Mouse (Mus musculus) intestine, embryonic 15.5 days (tissue): ENCODE data around the gene Stag1. TPM values are rescaled to one million over a fixed set of nuclear protein-coding genes. Genes with fewer than 3 reads are reported as not detected.

ENCODE experiments used
- ATAC-seq: fragments of 200-750 bp; cut with Nextera tagmentation; 2 replicates; pipeline ENCODE4 v1.8.0; 2017; ENCODE audit warnings: moderate TSS enrichment, moderate library complexity
- H3K27ac ChIP-seq: fragments of 300-500 bp; sonication (generic); 2 replicates; pipeline ENCODE4 v1.5.1; 2015; ENCODE audit warnings: mild to moderate bottlenecking, inconsistent platforms
- H3K27me3 ChIP-seq: fragments of 300-500 bp; sonication (generic); replicated peaks from 2 replicates; pipeline ENCODE4 v1.6.1; 2015; ENCODE audit warnings: inconsistent platforms
- H3K36me3 ChIP-seq: fragments of 300-500 bp; sonication (generic); 2 replicates; pipeline ENCODE4 v1.6.1; 2015; ENCODE audit warnings: inconsistent platforms
- H3K4me1 ChIP-seq: fragments of 300-500 bp; sonication (generic); replicated peaks from 2 replicates; pipeline ENCODE4 v1.6.1; 2015; ENCODE audit warnings: inconsistent platforms
- H3K4me2 ChIP-seq: fragments of 300-500 bp; sonication (generic); replicated peaks from 2 replicates; pipeline ENCODE4 v1.6.1; 2015; ENCODE audit warnings: mild to moderate bottlenecking, inconsistent platforms
- H3K4me3 ChIP-seq: fragments of 300-500 bp; sonication (generic); replicated peaks from 2 replicates; pipeline ENCODE4 v1.5.1; 2015; ENCODE audit warnings: inconsistent platforms
- H3K9ac ChIP-seq: fragments of 300-500 bp; sonication (generic); 2 replicates; pipeline ENCODE4 v1.6.1; 2015; ENCODE audit warnings: inconsistent platforms
- H3K9me3 ChIP-seq: fragments of 300-500 bp; sonication (generic); 2 replicates; pipeline ENCODE4 v1.6.1; 2016; ENCODE audit warnings: inconsistent platforms
- WGBS: fragments of 180-500 bp; shearing (Covaris S2); methylation state at CpG from one replicate; pipeline ENCODE4 v1.1.7; 2015; 5-methylcytosine and 5-hydroxymethylcytosine counted together
- polyA plus RNA-seq: library from polyadenylated mRNA; unstranded; fragments of >200 nt; fragmentation: Nextera tagmentation; extraction: Ambion mirVana; gene quantifications from 2 replicates; pipeline ENCODE4 v1.2.1, GENCODE M21; 2015

Stag1 gene
- polyA plus RNA-seq, 1 experiment from 2014 or later = 37.3 TPM

DNA sequence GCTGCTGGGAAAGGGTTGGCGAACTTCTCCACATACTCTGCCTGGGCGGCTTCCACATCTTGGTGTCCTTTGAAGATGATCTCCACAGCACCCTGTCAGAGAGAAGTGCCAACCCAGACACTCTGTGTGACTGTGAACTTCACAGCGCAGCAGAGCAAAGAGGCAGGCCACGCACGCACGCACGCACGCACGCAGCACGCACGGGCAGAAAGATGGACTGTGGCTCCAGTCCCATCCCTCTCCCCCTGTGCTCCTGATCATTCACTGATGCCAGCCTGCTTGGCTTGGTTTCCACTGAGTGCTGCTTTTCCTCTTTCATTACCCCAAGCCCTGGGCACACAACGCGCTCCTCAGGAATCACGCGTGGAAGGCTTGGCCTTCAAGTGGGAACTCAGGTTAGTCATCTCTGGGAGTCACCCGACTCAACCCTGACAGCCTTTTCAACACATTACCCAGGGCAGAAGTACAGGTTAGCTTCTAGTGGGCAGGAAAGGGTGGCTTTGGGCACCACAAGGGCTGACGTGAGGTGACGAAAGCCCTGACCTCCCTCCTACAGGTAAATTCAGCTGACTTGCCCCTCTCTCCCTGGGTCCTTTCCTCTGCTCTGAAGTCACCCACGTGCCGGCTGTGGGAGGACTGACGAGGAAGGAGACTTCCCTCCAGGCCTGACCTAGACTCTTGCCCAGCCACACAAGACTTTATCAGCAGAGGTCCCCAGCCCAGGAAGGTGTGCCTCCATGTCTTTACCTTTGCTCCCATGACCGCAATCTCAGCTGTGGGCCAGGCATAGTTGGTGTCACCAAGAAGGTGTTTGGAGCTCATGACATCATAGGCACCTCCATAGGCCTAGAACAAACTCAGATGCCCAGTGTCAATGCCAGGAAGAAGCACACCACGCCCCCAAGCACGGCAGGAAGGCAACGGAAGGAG lies 387.0 kb downstream of the Stag1 start:
- 0 out of 2 replicates have a peak, but pooled peaks cover 2% of the 10 kb centered on the region for H3K36me3 ChIP-seq
- H3K4me2 ChIP-seq = no peak overlapping the region
- H3K27ac ChIP-seq = no peak overlapping the region
- H3K4me1 ChIP-seq = no peaks in the 10 kb centered on the region
- 91% methylated on average over 25 of the region's 25 CpGs for WGBS
- no peaks in the 10 kb centered on the region for H3K27me3 ChIP-seq
- H3K4me3 ChIP-seq = no peak overlapping the region
- H3K9ac ChIP-seq = no peak overlapping the region
- peak; percentile 81 for ATAC-seq
- H3K9me3 ChIP-seq = no peaks in the 10 kb centered on the region

DNA sequence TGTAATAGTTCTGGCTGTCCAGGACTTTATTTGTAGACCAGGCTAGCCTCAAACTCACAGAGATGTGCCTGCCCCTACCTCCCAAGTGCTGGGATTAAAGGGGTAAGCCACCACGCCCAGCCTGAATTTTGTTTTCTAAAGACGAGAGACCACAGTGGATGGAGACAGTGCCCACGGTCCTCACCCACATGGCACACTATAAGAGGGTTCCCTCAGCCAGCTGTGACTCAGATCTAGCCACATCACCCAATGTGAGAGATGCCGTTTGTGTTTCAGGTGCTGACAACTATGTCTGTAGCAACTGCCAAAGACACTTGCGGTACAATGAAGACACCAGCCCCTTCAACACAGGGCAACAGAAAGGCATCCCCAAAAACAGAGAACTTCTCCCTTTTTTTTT lies 389.4 kb downstream of the Stag1 start:
- H3K4me3 ChIP-seq = no peak overlapping the region
- 92% methylated on average over 5 of the region's 5 CpGs for WGBS
- no peak for ATAC-seq
- H3K9me3 ChIP-seq = no peaks in the 10 kb centered on the region
- H3K27ac ChIP-seq = no peak overlapping the region
- no peaks in the 10 kb centered on the region for H3K4me1 ChIP-seq
- H3K27me3 ChIP-seq = no peaks in the 10 kb centered on the region
- 0 out of 2 replicates have a peak, but pooled peaks cover 2% of the 10 kb centered on the region for H3K36me3 ChIP-seq
- no peak overlapping the region for H3K4me2 ChIP-seq
- H3K9ac ChIP-seq = no peak overlapping the region

- Histone ChIP-seq H3K9me3 (no peaks in the 10 kb centered on the region), H3K27me3 (no peaks in the 10 kb centered on the region), H3K4me3 (no peak overlapping the region), H3K4me2 (no peak overlapping the region), H3K36me3 (0 out of 2 replicates have a peak, but pooled peaks cover 2% of the 10 kb centered on the region), H3K4me1 (no peaks in the 10 kb centered on the region), H3K9ac (no peak overlapping the region), H3K27ac (no peak overlapping the region)
- 89% methylated on average over 3 of the region's 3 CpGs for WGBS
- no peak for ATAC-seq
Observed at GRCm38 (mm10) chr9:100987850-100988249, 390.3 kb downstream of the Stag1 start.

GRCm38 (mm10) chr9:100990609-100991008 lies 393.0 kb downstream of the Stag1 start:
- WGBS = 80% methylated on average over 5 of the region's 5 CpGs
- peak; percentile 89 for ATAC-seq
- H3K4me1 ChIP-seq = no peaks in the 10 kb centered on the region
- H3K4me2 ChIP-seq = no peak overlapping the region
- H3K36me3 ChIP-seq = 0 out of 2 replicates have a peak, but pooled peaks cover 5% of the 10 kb centered on the region
- no peaks in the 10 kb centered on the region for H3K27me3 ChIP-seq
- H3K4me3 ChIP-seq = no peak overlapping the region
- H3K9ac ChIP-seq = no peak overlapping the region
- no peaks in the 10 kb centered on the region for H3K9me3 ChIP-seq
- no peak overlapping the region for H3K27ac ChIP-seq

DNA sequence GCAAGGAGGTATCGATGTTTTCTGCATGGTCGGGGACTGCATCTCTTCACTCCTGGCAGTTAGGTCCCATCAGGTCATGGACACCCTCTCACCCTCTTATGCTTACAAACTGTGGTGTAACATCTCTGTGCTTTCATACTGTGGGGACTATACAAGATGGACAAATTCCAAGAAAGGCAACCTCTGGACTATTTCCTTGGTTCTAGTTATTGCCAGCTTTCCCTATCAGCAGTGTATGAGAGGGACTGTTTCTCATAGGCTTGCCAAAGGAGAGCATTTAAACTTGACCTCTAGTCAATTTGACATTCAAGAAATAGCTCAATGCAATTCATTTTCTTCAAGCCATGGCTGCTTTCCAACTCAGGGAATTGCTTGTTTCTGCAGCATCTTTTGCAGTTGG lies 393.7 kb downstream of the Stag1 start:
- WGBS = 86% methylated on average over 2 of the region's 2 CpGs
- peak; percentile 49 for ATAC-seq
- H3K27ac ChIP-seq = no peak overlapping the region

DNA sequence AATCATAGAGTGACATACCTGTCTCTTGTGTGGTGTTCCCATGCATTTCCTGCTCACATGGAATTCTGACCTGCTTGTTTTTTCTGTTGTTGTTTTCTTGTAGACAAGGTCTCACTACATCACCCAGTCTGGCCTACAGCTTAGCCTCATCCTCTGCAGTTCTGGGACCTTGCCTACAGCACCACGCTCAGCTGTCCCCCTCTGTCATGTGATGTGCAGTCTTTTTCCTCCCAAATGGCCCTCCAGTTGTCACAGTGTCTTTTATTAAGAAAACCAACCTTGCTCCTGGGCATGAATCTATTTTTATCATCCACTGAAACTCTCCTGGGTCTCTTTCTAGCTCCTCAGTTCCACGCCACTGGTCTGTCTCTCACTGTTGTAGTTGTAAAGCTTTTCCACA lies 394.6 kb downstream of the Stag1 start:
- H3K27me3 ChIP-seq = no peaks in the 10 kb centered on the region
- H3K36me3 ChIP-seq = 0 out of 2 replicates have a peak, but pooled peaks cover 5% of the 10 kb centered on the region
- H3K4me2 ChIP-seq = no peak overlapping the region
- H3K4me3 ChIP-seq = no peak overlapping the region
- 95% methylated on average over 2 of the region's 2 CpGs for WGBS
- H3K9me3 ChIP-seq = no peaks in the 10 kb centered on the region
- no peaks in the 10 kb centered on the region for H3K4me1 ChIP-seq
- no peak for ATAC-seq
- no peak overlapping the region for H3K27ac ChIP-seq
- no peak overlapping the region for H3K9ac ChIP-seq

More for the DNA sequence above, 393.7 kb downstream of the Stag1 start:
- no peak overlapping the region for H3K9ac ChIP-seq
- no peak overlapping the region for H3K4me3 ChIP-seq
- H3K27me3 ChIP-seq = no peaks in the 10 kb centered on the region
- H3K9me3 ChIP-seq = no peaks in the 10 kb centered on the region
- 0 out of 2 replicates have a peak, but pooled peaks cover 5% of the 10 kb centered on the region for H3K36me3 ChIP-seq
- H3K4me1 ChIP-seq = no peaks in the 10 kb centered on the region
- no peak overlapping the region for H3K4me2 ChIP-seq

GRCm38 (mm10) chr9:100993937-100994336 lies 396.3 kb downstream of the Stag1 start:
- Histone ChIP-seq H3K9me3 (no peaks in the 10 kb centered on the region), H3K36me3 (0 out of 2 replicates have a peak, but pooled peaks cover 5% of the 10 kb centered on the region), H3K4me1 (no peaks in the 10 kb centered on the region), H3K27ac (no peak overlapping the region), H3K4me2 (no peak overlapping the region), H3K4me3 (no peak overlapping the region), H3K9ac (no peak overlapping the region), H3K27me3 (no peaks in the 10 kb centered on the region)
- WGBS = 84% methylated on average over 4 of the region's 4 CpGs
- ATAC-seq = no peak

GRCm38 (mm10) chr9:100997138-100997537 lies 399.5 kb downstream of the Stag1 start:
- H3K4me3 ChIP-seq = no peak overlapping the region
- 95% methylated on average over 2 of the region's 2 CpGs for WGBS
- H3K9me3 ChIP-seq = no peaks in the 10 kb centered on the region
- no peaks in the 10 kb centered on the region for H3K27me3 ChIP-seq
- ATAC-seq = no peak
- H3K4me1 ChIP-seq = no peaks in the 10 kb centered on the region
- peaks cover 8% of the 10 kb centered on the region; the same call in 1 of the 2 replicates for H3K36me3 ChIP-seq
- H3K9ac ChIP-seq = no peak overlapping the region
- no peak overlapping the region for H3K27ac ChIP-seq
- no peak overlapping the region for H3K4me2 ChIP-seq

GRCm38 (mm10) chr9:101002053-101002452 lies 404.5 kb downstream of the Stag1 start:
- Histone ChIP-seq H3K9ac (no peak overlapping the region), H3K36me3 (peaks cover 6% of the 10 kb centered on the region; the same call in 1 of the 2 replicates)
- WGBS = 94% methylated on average over 4 of the region's 4 CpGs

DNA sequence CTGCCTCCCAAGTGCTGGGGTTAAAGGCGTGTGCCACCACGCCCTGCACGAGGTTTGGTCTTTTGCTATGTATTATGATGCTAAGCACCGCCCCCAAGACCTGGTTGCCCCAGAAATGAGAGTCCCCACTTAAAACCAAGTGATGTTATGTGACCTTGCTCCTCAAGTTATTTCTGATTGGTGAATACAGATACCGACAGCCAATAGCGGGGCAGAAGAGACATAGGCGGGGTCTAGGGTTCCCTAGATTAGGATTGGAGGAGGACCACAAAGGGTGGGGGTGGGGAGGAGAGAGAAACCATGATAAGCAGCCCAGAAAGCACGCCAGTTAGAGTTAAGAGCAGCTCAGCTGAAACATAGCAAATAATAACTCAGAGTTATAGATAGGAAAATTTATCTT lies 405.2 kb downstream of the Stag1 start:
- WGBS = 97% methylated on average over 8 of the region's 8 CpGs
- H3K4me2 ChIP-seq = no peak overlapping the region
- H3K4me3 ChIP-seq = no peak overlapping the region
- peaks cover 6% of the 10 kb centered on the region; the same call in 1 of the 2 replicates for H3K36me3 ChIP-seq
- H3K9me3 ChIP-seq = no peaks in the 10 kb centered on the region
- no peaks in the 10 kb centered on the region for H3K27me3 ChIP-seq
- no peak overlapping the region for H3K9ac ChIP-seq
- no peak overlapping the region for H3K27ac ChIP-seq
- peaks cover 6% of the 10 kb centered on the region; the same call in 1 of the 2 replicates for H3K4me1 ChIP-seq
- ATAC-seq = no peak

More at GRCm38 (mm10) chr9:101002053-101002452, 404.5 kb downstream of the Stag1 start:
- Histone ChIP-seq H3K27ac (no peak overlapping the region), H3K4me2 (no peak overlapping the region), H3K4me1 (peaks cover 6% of the 10 kb centered on the region; the same call in 1 of the 2 replicates), H3K27me3 (no peaks in the 10 kb centered on the region), H3K9me3 (no peaks in the 10 kb centered on the region), H3K4me3 (no peak overlapping the region)
- no peak for ATAC-seq

DNA sequence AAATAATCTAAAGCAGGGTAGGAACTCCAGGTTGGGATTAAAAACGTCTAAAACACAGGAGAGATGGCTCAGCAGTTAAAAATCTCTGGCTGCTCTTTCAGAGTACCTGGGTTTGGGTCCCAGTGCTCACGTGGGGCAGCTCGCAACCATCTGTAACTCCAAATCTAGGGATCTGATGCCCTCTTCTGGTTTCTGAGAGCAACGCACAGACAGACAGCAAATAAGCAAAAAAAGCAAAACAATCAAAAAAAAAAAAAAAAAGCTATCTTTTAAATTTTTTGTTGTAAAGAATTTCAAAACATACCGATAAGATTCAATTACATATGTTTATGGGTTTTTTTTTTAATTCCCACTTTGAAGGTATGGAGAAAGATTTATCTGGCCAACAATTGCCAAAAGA lies 405.7 kb downstream of the Stag1 start:
- no peak overlapping the region for H3K9ac ChIP-seq
- ATAC-seq = no peak
- 89% methylated on average over 5 of the region's 5 CpGs for WGBS

DNA sequence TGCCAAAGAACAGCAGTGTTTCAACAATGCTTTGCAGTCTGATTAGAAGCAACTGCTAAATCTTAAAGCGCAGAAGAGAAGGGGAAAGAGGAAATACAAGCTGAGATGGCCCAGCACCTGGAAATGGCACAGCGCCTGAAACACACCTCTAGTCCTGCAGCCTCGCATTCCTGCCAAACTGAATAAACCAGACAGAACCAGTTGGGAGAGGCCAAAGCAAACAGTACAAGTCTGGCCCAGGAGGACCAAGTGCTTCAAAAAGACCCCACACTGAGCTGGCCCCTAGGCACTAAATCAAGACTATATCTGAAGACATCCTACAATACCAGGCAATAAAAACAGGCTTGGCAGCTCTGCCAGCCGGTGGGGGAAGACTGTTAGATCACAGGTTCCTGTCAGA lies 408.3 kb downstream of the Stag1 start:
- WGBS = 39% methylated on average over 4 of the region's 4 CpGs
- ATAC-seq = peak; percentile 55; the same call in 1 of the 2 replicates
- Histone ChIP-seq H3K9ac (no peak overlapping the region), H3K4me3 (no peak overlapping the region), H3K27me3 (no peaks in the 10 kb centered on the region), H3K36me3 (no peaks in the 10 kb centered on the region), H3K9me3 (no peaks in the 10 kb centered on the region), H3K27ac (no peak overlapping the region), H3K4me1 (peaks cover 6% of the 10 kb centered on the region; the same call in 1 of the 2 replicates), H3K4me2 (no peak overlapping the region)

More for the DNA sequence above, 405.7 kb downstream of the Stag1 start:
- H3K27ac ChIP-seq = no peak overlapping the region
- H3K4me2 ChIP-seq = no peak overlapping the region
- H3K4me3 ChIP-seq = no peak overlapping the region
- no peaks in the 10 kb centered on the region for H3K9me3 ChIP-seq
- H3K36me3 ChIP-seq = peaks cover 6% of the 10 kb centered on the region; the same call in 1 of the 2 replicates
- peaks cover 6% of the 10 kb centered on the region; the same call in 1 of the 2 replicates for H3K4me1 ChIP-seq
- H3K27me3 ChIP-seq = no peaks in the 10 kb centered on the region
